10 mouse cellular contexts compared by ENCODE assay signal in the genomic region with DNA sequence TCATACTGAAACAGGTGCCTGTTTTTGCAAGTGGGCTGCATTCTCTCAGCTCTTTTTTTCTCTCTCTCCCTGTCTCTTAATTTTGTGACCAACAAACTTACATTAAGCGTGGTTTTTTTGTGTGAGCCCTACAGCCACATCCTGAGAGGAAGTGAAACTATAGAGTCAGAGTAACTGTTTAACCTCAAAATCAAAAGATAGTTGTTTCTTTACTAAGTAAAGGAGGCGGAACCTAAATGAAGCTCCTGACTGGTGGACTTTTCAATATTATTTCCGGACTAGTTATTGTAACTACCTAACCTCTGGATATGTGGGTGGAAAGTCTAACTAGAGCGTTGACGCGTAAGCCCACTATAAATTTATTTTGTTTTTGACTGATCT. TPM values are rescaled to one million over a fixed set of nuclear protein-coding genes. Genes with fewer than 3 reads are reported as not detected.
DNase-seq lines count a peak whose midpoint lies in the region; ATAC-seq lines count a peak whose summit lies in the region.
"Had no signal": no experiment of that assay in that cellular context is flagged by ENCODE, and none has a peak within 500 bp of the region (broad histone marks: within the 10 kb centered on the region; RNA-seq: fewer than 3 reads in every experiment).

No protein-coding gene starts in this region.

- H3K4me2 ChIP-seq in forebrain, embryonic 15.5 days (replicated peaks) = peak overlapping the region; percentile 78

- WGBS in forebrain, embryonic 15.5 days = 81% methylated on average over 6 of the region's 6 CpGs

- intact Hi-C loops in left cerebral cortex, postnatal 14 days (cut with DNase I) = loop anchor here (5.0 kb wide), 1 partner anchor 294 kb away; a partner anchor contains a TSS
- intact Hi-C loops in gastrocnemius, postnatal 14 days (cut with DNase I; ENCODE audit: low total_unique reads) = no loop called here

- DNase-seq in spleen, adult 12 weeks (ENCODE audit: low spot score) = peak; percentile 11
- no peak for DNase-seq in spleen, postnatal 14 days (ENCODE audit: low spot score in 2 of 2)
- DNase-seq in lung, postnatal 36 days = peak; percentile 36
- DNase-seq in splenic B cell, adult 2 months (ENCODE audit: low read depth, low spot score) = peak; percentile 86
- no peak for DNase-seq in left cerebral cortex, postnatal 14 days (ENCODE audit: low spot score in 2 of 2)
- DNase-seq in gastrocnemius, postnatal 14 days = no peak
- DNase-seq in ovary, adult 18-20 months (ENCODE audit: low spot score) = no peak
- DNase-seq: kidney, adult 8-10 months had no signal

- H3K36me3 ChIP-seq in forebrain, embryonic 15.5 days = no peaks in the 10 kb centered on the region
- no peaks in the 10 kb centered on the region for H3K36me3 ChIP-seq in splenic B cell, adult 2 months (ENCODE audit: control insufficient read depth, insufficient read depth, low read length, poor library complexity, severe bottlenecking)
- H3K36me3 ChIP-seq: embryonic facial prominence, embryonic 12.5 days had no signal

- peak overlapping the region; percentile 67 for H3K4me3 ChIP-seq in forebrain, embryonic 15.5 days
- H3K4me3 ChIP-seq: embryonic facial prominence, embryonic 12.5 days had no signal

- H3K9me3 ChIP-seq in forebrain, embryonic 15.5 days = no peaks in the 10 kb centered on the region
- H3K9me3 ChIP-seq: embryonic facial prominence, embryonic 12.5 days had no signal

- peak overlapping the region; percentile 80 for H3K9ac ChIP-seq in forebrain, embryonic 15.5 days (replicated peaks)
- H3K9ac ChIP-seq: embryonic facial prominence, embryonic 12.5 days had no signal

- H3K4me1 ChIP-seq in forebrain, embryonic 15.5 days = peaks cover 73% of the 10 kb centered on the region

- H3K27ac ChIP-seq in forebrain, embryonic 15.5 days (replicated peaks) = peak overlapping the region; percentile 64; the same call in 1 of the 2 replicates
- H3K27ac ChIP-seq: embryonic facial prominence, embryonic 12.5 days had no signal

- ATAC-seq in forebrain, embryonic 15.5 days (replicated peaks) = no peak

- H3K27me3 ChIP-seq in forebrain, embryonic 15.5 days = no peaks in the 10 kb centered on the region
- no peaks in the 10 kb centered on the region for H3K27me3 ChIP-seq in splenic B cell, adult 2 months (ENCODE audit: control insufficient read depth, insufficient read depth, low read length, poor library complexity, severe bottlenecking)

RNA-seq across cellular contexts. Expression of a gene that starts 2.2 kb away (rescaled TPM):
- polyA plus RNA-seq in forebrain, embryonic 15.5 days (2015; fragmentation: Nextera tagmentation; extraction: Ambion mirVana) = 21.8 and 21.9 TPM in 2 replicates
- total RNA-seq in left cerebral cortex, postnatal 14 days (2021) = 10 to 100 TPM; 28.5 to 28.6 TPM
- total RNA-seq in gastrocnemius, postnatal 14 days (2021) = under 1 TPM in 1 of 2 experiments, not detected in 1; 0.20 TPM

Comparison
In these comparisons a context has a peak if more than half of its experiments do, and no peak if none do; other contexts are left out.
1. DNase-seq: peak in spleen, adult 12 weeks (single experiment), lung, postnatal 36 days (single experiment) and splenic B cell, adult 2 months (single experiment); none in spleen, postnatal 14 days (0 of 2), left cerebral cortex, postnatal 14 days (0 of 2), gastrocnemius, postnatal 14 days (single experiment) and ovary, adult 18-20 months (single experiment).
2. RNA of a gene that starts 2.2 kb away (total RNA-seq): 28.5 to 28.6 TPM in left cerebral cortex, postnatal 14 days; 0.20 TPM in gastrocnemius, postnatal 14 days; every median in the first group is over 10 times any median in the second.